Mouse (Mus musculus) urinary bladder, postnatal 4 days (tissue): ENCODE results near the gene Orm3.
A peak's percentile ranks its signal among the peaks of the same experiment; 100 is the strongest.

Experiments
- DNase-seq, 2 experiments: peaks; one replicate each; pipeline ENCODE4 v3.0.0; 2021 to 2022; ENCODE audit warnings: low spot score in 2 of 2

The Orm3 gene

GRCm38 (mm10) chr4:63355877-63356665 lies at the start of gene Orm3:
Gene Orm3 (plus strand): TSS chr4:63356162.
- no peak for DNase-seq

GRCm38 (mm10) chr4:63307175-63308062 lies 48.5 kb upstream of the Orm3 start:
- peak; percentile 79 to 91 for DNase-seq

- no peak for DNase-seq
These were observed 47.6 kb upstream of the Orm3 start for GRCm38 (mm10) chr4:63308316-63308715.

GRCm38 (mm10) chr4:63310247-63310855 lies 45.6 kb upstream of the Orm3 start:
- DNase-seq, result no peak

GRCm38 (mm10) chr4:63311426-63311825 lies 44.5 kb upstream of the Orm3 start:
- no peak for DNase-seq

GRCm38 (mm10) chr4:63314063-63314462 lies 41.9 kb upstream of the Orm3 start:
- no peak for DNase-seq

- peak in 1 of 2 experiments; percentile 58 for DNase-seq
These were observed 39.8 kb upstream of the Orm3 start for GRCm38 (mm10) chr4:63316076-63316746.

GRCm38 (mm10) chr4:63319566-63319965 lies 36.4 kb upstream of the Orm3 start:
- DNase-seq, result peak in 1 of 2 experiments; percentile 77

- DNase-seq, result no peak
These were observed 32.6 kb upstream of the Orm3 start for GRCm38 (mm10) chr4:63323275-63323815.

- DNase-seq, result no peak
These were observed 22.6 kb upstream of the Orm3 start for GRCm38 (mm10) chr4:63333403-63333802.

GRCm38 (mm10) chr4:63338414-63339076 lies 17.4 kb upstream of the Orm3 start:
- no peak for DNase-seq

GRCm38 (mm10) chr4:63342491-63342890 lies 13.5 kb upstream of the Orm3 start:
- no peak for DNase-seq

- DNase-seq, result no peak
These were observed 12.4 kb upstream of the Orm3 start for GRCm38 (mm10) chr4:63343608-63344007.

GRCm38 (mm10) chr4:63344295-63344694 lies 11.7 kb upstream of the Orm3 start, which contains the start of gene Orm1:
Gene Orm1 (plus strand): TSS chr4:63344560.
- no peak for DNase-seq

- DNase-seq, result no peak
These were observed 10.7 kb upstream of the Orm3 start for GRCm38 (mm10) chr4:63345261-63345660.

- DNase-seq, result no peak
These were observed 9.3 kb upstream of the Orm3 start for GRCm38 (mm10) chr4:63346659-63347058.

- DNase-seq, result no peak
These were observed 7.4 kb upstream of the Orm3 start for GRCm38 (mm10) chr4:63348524-63348923.

GRCm38 (mm10) chr4:63356981-63357570 lies 1.1 kb downstream of the Orm3 start:
- DNase-seq, result no peak

GRCm38 (mm10) chr4:63359861-63360260 lies 3.9 kb downstream of the Orm3 start:
- no peak for DNase-seq

- DNase-seq, result no peak
These were observed 6.2 kb downstream of the Orm3 start, which contains the start of gene Orm2 for GRCm38 (mm10) chr4:63362150-63362549. Gene Orm2 (plus strand): TSS chr4:63362449.
